Mouse (Mus musculus) heart, adult 2 months (tissue): ENCODE measurements around the gene Adamts16. TPM values are rescaled to one million over a fixed set of nuclear protein-coding genes. Genes with fewer than 3 reads are reported as not detected.

ENCODE experiments used
- DNase-seq, 2 experiments: peaks; one replicate each; pipeline ENCODE4 v3.0.0; 2021
- H3K27ac ChIP-seq: fragments of 200-600 bp; 2 replicates; pipeline ENCODE4 v1.8.1; 2022
- H3K27me3 ChIP-seq: fragments of 200-500 bp; 2 replicates; pipeline ENCODE4 v1.6.1; 2012; ENCODE audit warnings: mild to moderate bottlenecking, low read length, inconsistent platforms, mixed read lengths; ENCODE audit not compliant: control insufficient read depth, insufficient read depth
- H3K36me3 ChIP-seq: fragments of 200-500 bp; 2 replicates; pipeline ENCODE4 v1.6.1; 2012; ENCODE audit warnings: low read length, inconsistent platforms; ENCODE audit not compliant: control insufficient read depth, insufficient read depth
- H3K4me1 ChIP-seq: fragments of 200-500 bp; 2 replicates; pipeline ENCODE4 v1.6.1; 2011; ENCODE audit warnings: low read length; ENCODE audit not compliant: control insufficient read depth, insufficient read depth
- H3K4me3 ChIP-seq: fragments of 200-600 bp; 2 replicates; pipeline ENCODE4 v1.8.1; 2022
- H3K79me2 ChIP-seq: fragments of 200-500 bp; replicated peaks from 2 replicates; pipeline ENCODE4 v1.6.1; 2012; ENCODE audit warnings: mild to moderate bottlenecking, inconsistent platforms, low read length, moderate library complexity, mixed read lengths; ENCODE audit not compliant: control insufficient read depth, insufficient read depth
- H3K9ac ChIP-seq: fragments of 200-500 bp; 2 replicates; pipeline ENCODE4 v1.6.1; 2012; ENCODE audit warnings: low read depth, mild to moderate bottlenecking, control low read depth, inconsistent platforms, low read length, mixed read lengths
- CTCF ChIP-seq: fragments of 200-600 bp; IDR thresholded peaks from 2 replicates; pipeline ENCODE4 v1.8.1; 2022; ENCODE audit warnings: antibody characterized with exemption, mild to moderate bottlenecking, moderate library complexity
- EP300 ChIP-seq: fragments of 200-500 bp; IDR thresholded peaks from 2 replicates; pipeline ENCODE4 v1.6.1; 2011; ENCODE audit warnings: low read depth, low read length, control low read depth; ENCODE audit not compliant: insufficient read depth
- POLR2A ChIP-seq: fragments of 200-500 bp; IDR thresholded peaks from 2 replicates; pipeline ENCODE4 v1.6.1; 2011; ENCODE audit warnings: mild to moderate bottlenecking, low read depth, low read length, control low read depth; ENCODE audit not compliant: insufficient read depth
- WGBS: fragments of 180-500 bp; shearing (Covaris S2); methylation state at CpG from one replicate; pipeline ENCODE4 v1.1.7; 2018; 5-methylcytosine and 5-hydroxymethylcytosine counted together
- intact Hi-C: fragments of 180-260 bp; cut with DNase I; formaldehyde crosslinking; loops from one replicate; pipeline ENCODE4 v1.15.1; 2025
- polyA plus RNA-seq: library from polyadenylated mRNA; depleted of rRNA; stranded (reverse); fragments of >200 nt; gene quantifications from 2 replicates; pipeline ENCODE4 v1.2.3, GENCODE M21; 2012
- total RNA-seq, 2 experiments: library from RNA; stranded (reverse); gene quantifications; 2 replicates each; pipeline ENCODE4 v1.2.3; 2021

Gene Adamts16
- total and polyA plus RNA-seq, 3 experiments: 0.04 TPM; not detected in 2

- H3K36me3 ChIP-seq: no peaks in the 10 kb centered on the region
- H3K27ac ChIP-seq: no peak overlapping the region
- no peak overlapping the region for H3K4me3 ChIP-seq
- intact Hi-C loops: no loop called here
- TF ChIP-seq POLR2A (no peak), EP300 (no peak), CTCF (no peak)
- H3K4me1 ChIP-seq: no peaks in the 10 kb centered on the region; the same call in 1 of the 2 replicates
- no peak overlapping the region for H3K9ac ChIP-seq
- H3K79me2 ChIP-seq: no peaks in the 10 kb centered on the region
- 47% methylated on average over 2 of the region's 2 CpGs for WGBS
- no peak for DNase-seq
- H3K27me3 ChIP-seq: no peaks in the 10 kb centered on the region
These were observed 56.5 kb downstream of the Adamts16 start for GRCm38 (mm10) chr13:70785078-70785477.

DNA sequence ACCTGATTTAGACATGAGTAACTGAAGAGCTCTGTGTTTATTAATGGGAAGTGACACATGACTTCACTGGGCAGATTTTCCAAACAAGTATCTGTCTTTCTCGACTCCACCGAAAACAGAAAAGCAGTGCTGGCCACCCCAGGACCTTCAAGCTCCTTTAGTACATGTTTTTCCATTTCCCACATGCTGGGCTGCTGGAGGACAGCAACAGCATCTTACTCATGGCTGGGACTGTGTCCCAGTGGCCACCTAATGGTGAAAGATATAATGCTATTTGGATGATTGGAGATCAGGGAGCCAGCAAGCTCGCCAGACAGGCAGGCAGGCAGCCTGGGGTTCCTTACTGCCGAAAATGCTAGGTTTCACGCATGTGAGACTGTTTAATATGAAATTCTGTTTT, 57.5 kb downstream of the Adamts16 start:
- H3K36me3 ChIP-seq: no peaks in the 10 kb centered on the region
- H3K27me3 ChIP-seq: no peaks in the 10 kb centered on the region
- H3K27ac ChIP-seq: no peak overlapping the region
- no peaks in the 10 kb centered on the region for H3K79me2 ChIP-seq
- intact Hi-C loops: no loop called here
- 51% methylated on average over 5 of the region's 5 CpGs for WGBS
- no peak for DNase-seq
- H3K4me1 ChIP-seq: no peaks in the 10 kb centered on the region; the same call in 1 of the 2 replicates
- H3K4me3 ChIP-seq: no peak overlapping the region
- TF ChIP-seq EP300: no peak
- peak; percentile 45 for TF ChIP-seq CTCF
- H3K9ac ChIP-seq: no peak overlapping the region

DNA sequence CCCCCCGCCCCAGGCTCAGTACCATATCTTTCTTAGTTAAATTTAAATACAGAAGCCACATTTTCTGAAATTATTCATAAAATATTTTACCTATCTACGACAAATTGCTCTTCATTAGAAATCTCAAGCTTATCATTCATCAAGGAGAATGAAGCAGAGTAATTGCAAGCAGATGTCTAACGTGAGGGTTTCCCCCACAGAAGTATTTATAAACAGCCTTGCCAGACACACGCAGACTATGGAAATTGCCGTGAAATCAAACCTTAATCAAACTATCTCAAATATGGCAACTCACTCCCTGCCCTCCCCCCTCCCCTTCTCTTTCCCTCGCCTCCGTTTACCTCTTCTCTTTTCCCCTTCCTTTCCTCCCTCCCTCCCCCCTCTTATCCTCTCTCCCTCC, 61.8 kb downstream of the Adamts16 start:
- Histone ChIP-seq H3K79me2 (no peaks in the 10 kb centered on the region), H3K4me1 (no peaks in the 10 kb centered on the region; the same call in 1 of the 2 replicates), H3K36me3 (no peaks in the 10 kb centered on the region), H3K27me3 (0 out of 2 replicates have a peak, but pooled peaks cover 1% of the 10 kb centered on the region), H3K27ac (no peak overlapping the region), H3K4me3 (no peak overlapping the region), H3K9ac (no peak overlapping the region)
- 67% methylated on average over 7 of the region's 7 CpGs for WGBS
- intact Hi-C loops: no loop called here
- TF ChIP-seq CTCF (no peak), POLR2A (no peak), EP300 (no peak)
- no peak for DNase-seq

DNA sequence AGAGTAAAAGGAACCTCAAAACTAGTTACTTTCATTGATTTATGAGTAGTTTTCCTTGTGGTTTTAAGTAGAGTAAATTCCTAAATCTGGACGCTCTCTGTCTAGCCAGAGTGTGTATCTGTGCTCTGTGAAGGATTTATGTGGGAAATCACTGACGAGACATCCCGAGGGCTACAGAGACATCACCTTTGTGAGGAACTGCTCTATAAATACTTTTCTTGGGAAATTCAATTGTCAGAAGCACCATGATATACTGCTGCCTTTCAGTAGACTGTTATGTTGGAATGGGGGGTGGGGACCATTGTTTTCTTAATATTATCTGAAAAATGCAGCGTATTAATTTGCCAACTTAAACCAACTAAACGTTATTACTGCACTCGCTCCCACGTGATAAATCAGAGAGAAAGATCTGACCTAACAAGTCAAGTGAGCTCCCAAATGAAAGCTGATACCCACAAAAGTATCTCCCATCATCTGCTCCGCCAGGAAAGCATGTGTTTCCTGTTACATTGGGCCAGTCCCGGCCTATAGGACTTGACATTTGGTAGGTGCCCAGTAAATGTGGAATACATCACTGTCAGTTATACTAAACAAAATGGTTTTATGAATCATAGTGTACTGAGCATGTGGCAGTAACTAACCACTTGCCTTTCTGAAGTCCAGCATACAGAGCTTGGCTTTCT, 62.6 kb downstream of the Adamts16 start:
- no peak overlapping the region for H3K27ac ChIP-seq
- no peaks in the 10 kb centered on the region for H3K79me2 ChIP-seq
- DNase-seq: no peak
- WGBS: 52% methylated on average over 9 of the region's 9 CpGs
- H3K4me1 ChIP-seq: no peaks in the 10 kb centered on the region
- no peaks in the 10 kb centered on the region for H3K36me3 ChIP-seq
- H3K27me3 ChIP-seq: 0 out of 2 replicates have a peak, but pooled peaks cover 1% of the 10 kb centered on the region
- H3K4me3 ChIP-seq: no peak overlapping the region
- H3K9ac ChIP-seq: no peak overlapping the region
- intact Hi-C loops: no loop called here
- TF ChIP-seq EP300: no peak
- TF ChIP-seq CTCF: no peak
- no peak for TF ChIP-seq POLR2A

GRCm38 (mm10) chr13:70771100-70771499, 70.5 kb downstream of the Adamts16 start:
- no peak overlapping the region for H3K9ac ChIP-seq
- no peaks in the 10 kb centered on the region for H3K36me3 ChIP-seq
- intact Hi-C loops: no loop called here
- H3K4me1 ChIP-seq: no peaks in the 10 kb centered on the region
- H3K27me3 ChIP-seq: 0 out of 2 replicates have a peak, but pooled peaks cover 1% of the 10 kb centered on the region
- no peaks in the 10 kb centered on the region for H3K79me2 ChIP-seq
- H3K27ac ChIP-seq: no peak overlapping the region
- H3K4me3 ChIP-seq: no peak overlapping the region
- WGBS: 87% methylated on average over 6 of the region's 6 CpGs
- TF ChIP-seq POLR2A (no peak), EP300 (no peak), CTCF (no peak)
- no peak for DNase-seq

- TF ChIP-seq POLR2A: no peak
- no peak for TF ChIP-seq EP300
- no peak for TF ChIP-seq CTCF
- no peaks in the 10 kb centered on the region for H3K79me2 ChIP-seq
- no peaks in the 10 kb centered on the region for H3K4me1 ChIP-seq
- no peak for DNase-seq
- H3K9ac ChIP-seq: no peak overlapping the region
- H3K27me3 ChIP-seq: 0 out of 2 replicates have a peak, but pooled peaks cover 1% of the 10 kb centered on the region
- intact Hi-C loops: no loop called here
- H3K36me3 ChIP-seq: no peaks in the 10 kb centered on the region
- WGBS: 78% methylated on average over 2 of the region's 2 CpGs
- no peak overlapping the region for H3K27ac ChIP-seq
- no peak overlapping the region for H3K4me3 ChIP-seq
These were observed 72.5 kb downstream of the Adamts16 start for GRCm38 (mm10) chr13:70769156-70769555.
